Mouse (Mus musculus): ENCODE measurements around the gene Ptn. TPM values are rescaled to one million over a fixed set of nuclear protein-coding genes. Genes with fewer than 3 reads are reported as not detected.
A peak's percentile ranks its signal among the peaks of the same experiment; 100 is the strongest.

Gene Ptn
- polyA plus RNA-seq, 1 experiment from 2014 or later: 674 TPM

- H3K4me1 ChIP-seq (ENCODE audit: control insufficient read depth, insufficient read depth, low read length): 0 out of 2 replicates have a peak, but pooled peaks cover 3% of the 10 kb centered on the region
- H3K27ac ChIP-seq (ENCODE audit: low read depth, low read length): peak overlapping the region; percentile 35
- WGBS: 45% methylated on average over 8 of the region's 8 CpGs
- H3K36me3 ChIP-seq (ENCODE audit: control insufficient read depth, insufficient read depth, low read length): no peaks in the 10 kb centered on the region
- no peak overlapping the region for H3K4me3 ChIP-seq (ENCODE audit: low read depth, low read length)
- H3K4me2 ChIP-seq (ENCODE audit: low read depth, low read length): no peak overlapping the region
- H3K9ac ChIP-seq (replicated peaks; ENCODE audit: low read depth, low read length): no peak overlapping the region
- no peaks in the 10 kb centered on the region for H3K9me3 ChIP-seq (ENCODE audit: control insufficient read depth, low read length)
- peak; percentile 95 for ATAC-seq (ENCODE audit: low read depth)
- no peaks in the 10 kb centered on the region for H3K27me3 ChIP-seq (ENCODE audit: control insufficient read depth, insufficient read depth, low read length)
Observed at GRCm38 (mm10) chr6:36819019-36819783, 9.2 kb upstream of the Ptn start.

- no peak for ATAC-seq (ENCODE audit: low read depth)
Observed at GRCm38 (mm10) chr6:36818281-36819018, 8.4 kb upstream of the Ptn start.

GRCm38 (mm10) chr6:36816666-36817065 lies 6.6 kb upstream of the Ptn start:
- no peak overlapping the region for H3K4me3 ChIP-seq (ENCODE audit: low read depth, low read length)
- H3K9ac ChIP-seq (replicated peaks; ENCODE audit: low read depth, low read length): no peak overlapping the region
- H3K36me3 ChIP-seq (ENCODE audit: control insufficient read depth, insufficient read depth, low read length): no peaks in the 10 kb centered on the region
- H3K4me1 ChIP-seq (ENCODE audit: control insufficient read depth, insufficient read depth, low read length): 0 out of 2 replicates have a peak, but pooled peaks cover 5% of the 10 kb centered on the region
- 96% methylated on average over 3 of the region's 3 CpGs for WGBS
- ATAC-seq (ENCODE audit: low read depth): no peak
- H3K27me3 ChIP-seq (ENCODE audit: control insufficient read depth, insufficient read depth, low read length): no peaks in the 10 kb centered on the region
- H3K9me3 ChIP-seq (ENCODE audit: control insufficient read depth, low read length): no peaks in the 10 kb centered on the region
- no peak overlapping the region for H3K27ac ChIP-seq (ENCODE audit: low read depth, low read length)
- H3K4me2 ChIP-seq (ENCODE audit: low read depth, low read length): no peak overlapping the region

More at GRCm38 (mm10) chr6:36818281-36819018, 8.4 kb upstream of the Ptn start:
- no peaks in the 10 kb centered on the region for H3K36me3 ChIP-seq (ENCODE audit: control insufficient read depth, insufficient read depth, low read length)
- WGBS: 36% methylated on average over 4 of the region's 4 CpGs
- no peaks in the 10 kb centered on the region for H3K27me3 ChIP-seq (ENCODE audit: control insufficient read depth, insufficient read depth, low read length)
- H3K27ac ChIP-seq (ENCODE audit: low read depth, low read length): no peak overlapping the region; the same call in 1 of the 2 replicates
- H3K4me2 ChIP-seq (ENCODE audit: low read depth, low read length): no peak overlapping the region
- H3K4me3 ChIP-seq (ENCODE audit: low read depth, low read length): no peak overlapping the region
- no peaks in the 10 kb centered on the region for H3K9me3 ChIP-seq (ENCODE audit: control insufficient read depth, low read length)
- H3K4me1 ChIP-seq (ENCODE audit: control insufficient read depth, insufficient read depth, low read length): 0 out of 2 replicates have a peak, but pooled peaks cover 3% of the 10 kb centered on the region
- no peak overlapping the region for H3K9ac ChIP-seq (replicated peaks; ENCODE audit: low read depth, low read length)

- Histone ChIP-seq H3K27me3 (ENCODE audit: control insufficient read depth, insufficient read depth, low read length) (no peaks in the 10 kb centered on the region), H3K4me1 (ENCODE audit: control insufficient read depth, insufficient read depth, low read length) (peaks cover 7% of the 10 kb centered on the region; the same call in 1 of the 2 replicates), H3K9me3 (ENCODE audit: control insufficient read depth, low read length) (no peaks in the 10 kb centered on the region), H3K9ac (replicated peaks; ENCODE audit: low read depth, low read length) (no peak overlapping the region), H3K4me3 (ENCODE audit: low read depth, low read length) (no peak overlapping the region), H3K36me3 (ENCODE audit: control insufficient read depth, insufficient read depth, low read length) (no peaks in the 10 kb centered on the region), H3K27ac (ENCODE audit: low read depth, low read length) (no peak overlapping the region), H3K4me2 (ENCODE audit: low read depth, low read length) (no peak overlapping the region)
- 86% methylated on average over 2 of the region's 2 CpGs for WGBS
- no peak for ATAC-seq (ENCODE audit: low read depth)
Observed at GRCm38 (mm10) chr6:36815992-36816391, 6.0 kb upstream of the Ptn start.

- H3K4me2 ChIP-seq (ENCODE audit: low read depth, low read length): no peak overlapping the region
- H3K9ac ChIP-seq (replicated peaks; ENCODE audit: low read depth, low read length): no peak overlapping the region
- H3K9me3 ChIP-seq (ENCODE audit: control insufficient read depth, low read length): no peaks in the 10 kb centered on the region
- H3K4me1 ChIP-seq (ENCODE audit: control insufficient read depth, insufficient read depth, low read length): peaks cover 18% of the 10 kb centered on the region; the same call in 1 of the 2 replicates
- no peak for ATAC-seq (ENCODE audit: low read depth)
- WGBS: 79% methylated on average over 7 of the region's 7 CpGs
- H3K27me3 ChIP-seq (ENCODE audit: control insufficient read depth, insufficient read depth, low read length): no peaks in the 10 kb centered on the region
- H3K27ac ChIP-seq (ENCODE audit: low read depth, low read length): no peak overlapping the region
- no peak overlapping the region for H3K4me3 ChIP-seq (ENCODE audit: low read depth, low read length)
- no peaks in the 10 kb centered on the region for H3K36me3 ChIP-seq (ENCODE audit: control insufficient read depth, insufficient read depth, low read length)
Observed at GRCm38 (mm10) chr6:36812666-36813515, 2.9 kb upstream of the Ptn start.

- Histone ChIP-seq H3K27ac (ENCODE audit: low read depth, low read length) (peak overlapping the region; percentile 87), H3K27me3 (ENCODE audit: control insufficient read depth, insufficient read depth, low read length) (no peaks in the 10 kb centered on the region), H3K4me2 (ENCODE audit: low read depth, low read length) (peak overlapping the region; percentile 67), H3K9me3 (ENCODE audit: control insufficient read depth, low read length) (no peaks in the 10 kb centered on the region), H3K4me1 (ENCODE audit: control insufficient read depth, insufficient read depth, low read length) (peaks cover 23% of the 10 kb centered on the region; the same call in 1 of the 2 replicates), H3K36me3 (ENCODE audit: control insufficient read depth, insufficient read depth, low read length) (no peaks in the 10 kb centered on the region), H3K4me3 (ENCODE audit: low read depth, low read length) (peak overlapping the region; percentile 73), H3K9ac (replicated peaks; ENCODE audit: low read depth, low read length) (no peak overlapping the region; the same call in 1 of the 2 replicates)
- peak; percentile 44; the same call in 1 of the 2 replicates for ATAC-seq (ENCODE audit: low read depth)
- 11% methylated on average over 5 of the region's 5 CpGs for WGBS
Observed at GRCm38 (mm10) chr6:36810448-36810847, 428 bp upstream of the Ptn start.

GRCm38 (mm10) chr6:36809311-36809726 lies 701 bp downstream of the Ptn start:
- ATAC-seq (ENCODE audit: low read depth): peak; percentile 67
- WGBS: 5% methylated on average over 7 of the region's 7 CpGs
- H3K4me1 ChIP-seq (ENCODE audit: control insufficient read depth, insufficient read depth, low read length): peaks cover 23% of the 10 kb centered on the region; the same call in 1 of the 2 replicates
- H3K27me3 ChIP-seq (ENCODE audit: control insufficient read depth, insufficient read depth, low read length): no peaks in the 10 kb centered on the region
- H3K4me3 ChIP-seq (ENCODE audit: low read depth, low read length): peak overlapping the region; percentile 73
- peak overlapping the region; percentile 80 for H3K9ac ChIP-seq (replicated peaks; ENCODE audit: low read depth, low read length)
- H3K9me3 ChIP-seq (ENCODE audit: control insufficient read depth, low read length): no peaks in the 10 kb centered on the region
- H3K36me3 ChIP-seq (ENCODE audit: control insufficient read depth, insufficient read depth, low read length): no peaks in the 10 kb centered on the region
- peak overlapping the region; percentile 87 for H3K27ac ChIP-seq (ENCODE audit: low read depth, low read length)
- H3K4me2 ChIP-seq (ENCODE audit: low read depth, low read length): peak overlapping the region; percentile 67

GRCm38 (mm10) chr6:36808306-36809058 lies 1.5 kb downstream of the Ptn start:
- Histone ChIP-seq H3K4me3 (ENCODE audit: low read depth, low read length) (peak overlapping the region; percentile 73), H3K4me1 (ENCODE audit: control insufficient read depth, insufficient read depth, low read length) (peaks cover 23% of the 10 kb centered on the region; the same call in 1 of the 2 replicates), H3K27ac (ENCODE audit: low read depth, low read length) (peak overlapping the region; percentile 87; the same call in 1 of the 2 replicates), H3K9me3 (ENCODE audit: control insufficient read depth, low read length) (no peaks in the 10 kb centered on the region), H3K9ac (replicated peaks; ENCODE audit: low read depth, low read length) (peak overlapping the region; percentile 80), H3K36me3 (ENCODE audit: control insufficient read depth, insufficient read depth, low read length) (no peaks in the 10 kb centered on the region), H3K27me3 (ENCODE audit: control insufficient read depth, insufficient read depth, low read length) (no peaks in the 10 kb centered on the region), H3K4me2 (ENCODE audit: low read depth, low read length) (peak overlapping the region; percentile 67)
- ATAC-seq (ENCODE audit: low read depth): peak; percentile 6; the same call in 1 of the 2 replicates
- WGBS: 23% methylated on average over 7 of the region's 7 CpGs
